Mouse (Mus musculus) lung, postnatal 0 days (tissue): ENCODE measurements at regions not wholly inside any gene's neighbourhood (a gene's known extent, or its start where the extent isn't known, plus 50 kb on each side); places are given as distances from the start of the nearest gene placed in this dataset.

Source experiments
- ATAC-seq: fragments of 200-750 bp; cut with Nextera tagmentation; 2 replicates; pipeline ENCODE4 v1.8.0; 2017; ENCODE audit warnings: moderate library complexity
- DNase-seq: peaks from one replicate; pipeline ENCODE4 v3.0.0-alpha.2; 2016; ENCODE audit warnings: low spot score
- H3K27ac ChIP-seq: fragments of 300-500 bp; sonication (generic); 2 replicates; pipeline ENCODE4 v1.5.1; 2014; ENCODE audit warnings: antibody characterized with exemption, mild to moderate bottlenecking, low read length, mixed read lengths
- H3K27me3 ChIP-seq: fragments of 300-500 bp; sonication (generic); replicated peaks from 2 replicates; pipeline ENCODE4 v1.6.1; 2014; ENCODE audit warnings: low read length, mixed read lengths; ENCODE audit not compliant: insufficient read depth
- H3K36me3 ChIP-seq: fragments of 300-500 bp; sonication (generic); 2 replicates; pipeline ENCODE4 v1.6.1; 2014; ENCODE audit warnings: low read length, mixed read lengths; ENCODE audit not compliant: insufficient read depth
- H3K4me1 ChIP-seq: fragments of 300-500 bp; sonication (generic); 2 replicates; pipeline ENCODE4 v1.6.1; 2014; ENCODE audit warnings: antibody characterized with exemption, low read depth, low read length, mixed read lengths; ENCODE audit not compliant: insufficient read depth
- H3K4me2 ChIP-seq: fragments of 300-500 bp; sonication (generic); replicated peaks from 2 replicates; pipeline ENCODE4 v1.6.1; 2014; ENCODE audit warnings: low read depth, mild to moderate bottlenecking, low read length, moderate library complexity, mixed read lengths
- H3K4me3 ChIP-seq: fragments of 300-500 bp; sonication (generic); 2 replicates; pipeline ENCODE4 v1.5.1; 2014; ENCODE audit warnings: low read depth, low read length
- H3K9ac ChIP-seq: fragments of 300-500 bp; sonication (generic); replicated peaks from 2 replicates; pipeline ENCODE4 v1.6.1; 2014; ENCODE audit warnings: low read depth, mild to moderate bottlenecking
- H3K9me3 ChIP-seq: fragments of 300-500 bp; sonication (generic); 2 replicates; pipeline ENCODE4 v1.6.1; 2016; ENCODE audit warnings: low read length, mixed read lengths
- CTCF ChIP-seq: IDR thresholded peaks from 2 replicates; pipeline ENCODE4 v1.5.1; 2016; ENCODE audit warnings: antibody characterized with exemption, mild to moderate bottlenecking
- EP300 ChIP-seq: IDR thresholded peaks from 2 replicates; pipeline ENCODE4 v1.6.1; 2016; ENCODE audit warnings: antibody characterized with exemption, mild to moderate bottlenecking, control low read depth
- WGBS: fragments of 180-500 bp; shearing (Covaris S2); extraction: QIAGEN DNeasy Blood & Tissue Kit; methylation state at CpG from one replicate; pipeline ENCODE4 v1.1.7; 2014; 5-methylcytosine and 5-hydroxymethylcytosine counted together

DNA sequence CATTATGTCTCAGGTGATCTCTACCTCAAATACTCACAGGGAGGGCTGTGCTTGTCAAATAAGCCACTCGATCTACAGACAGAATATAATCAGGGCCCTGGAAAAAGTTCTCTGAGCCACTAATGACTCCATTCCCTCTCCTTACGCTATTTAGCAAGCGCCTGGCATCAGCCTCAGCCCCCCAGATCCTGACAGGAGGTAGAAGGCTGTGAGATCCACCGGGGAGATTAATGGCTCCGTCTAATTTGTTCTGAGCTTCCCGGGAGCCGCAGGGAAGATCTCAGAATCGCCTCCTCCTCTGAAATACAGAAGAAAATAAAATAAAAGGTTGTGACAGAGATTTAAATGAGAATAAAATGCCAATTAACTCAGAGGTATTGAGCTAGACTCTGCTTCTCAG lies 189.4 kb downstream of the Tle3 start:
- DNase-seq (no peak), ATAC-seq (no peak)
- Histone ChIP-seq H3K27me3 (no peaks in the 10 kb centered on the region; the same call in 1 of the 2 replicates), H3K27ac (no peak overlapping the region), H3K4me1 (no peaks in the 10 kb centered on the region), H3K9me3 (no peaks in the 10 kb centered on the region), H3K36me3 (no peaks in the 10 kb centered on the region), H3K4me3 (no peak overlapping the region), H3K9ac (no peak overlapping the region), H3K4me2 (no peak overlapping the region)
- 28% methylated on average over 8 of the region's 8 CpGs for WGBS
- TF ChIP-seq EP300 (no peak), CTCF (no peak)

DNA sequence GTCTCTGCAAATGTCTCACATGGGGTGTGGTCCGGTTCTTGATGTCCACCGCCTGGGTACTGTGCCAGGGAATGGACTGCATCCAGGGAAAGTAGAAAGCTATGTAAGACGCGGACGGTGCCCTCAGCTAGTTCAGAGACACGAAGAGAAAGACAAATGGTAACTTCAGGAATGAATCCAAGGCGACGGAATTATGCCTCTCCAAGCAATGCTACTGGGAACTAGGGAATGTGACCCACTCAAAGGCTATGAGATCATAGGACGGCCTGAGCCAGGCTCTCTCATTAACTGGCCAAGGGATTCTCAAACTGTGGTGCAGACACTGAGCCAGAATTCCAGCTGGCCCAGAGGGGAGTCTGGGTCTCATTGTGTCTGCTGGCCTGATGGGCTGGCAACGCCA lies 186.5 kb downstream of the Tle3 start:
- no peak overlapping the region for H3K9ac ChIP-seq
- no peaks in the 10 kb centered on the region for H3K4me1 ChIP-seq
- TF ChIP-seq EP300 (no peak), CTCF (no peak)
- no peak overlapping the region for H3K4me2 ChIP-seq
- WGBS, result 65% methylated on average over 10 of the region's 10 CpGs
- no peaks in the 10 kb centered on the region for H3K36me3 ChIP-seq
- no peaks in the 10 kb centered on the region; the same call in 1 of the 2 replicates for H3K27me3 ChIP-seq
- no peak for ATAC-seq
- H3K9me3 ChIP-seq, result no peaks in the 10 kb centered on the region
- no peak overlapping the region for H3K4me3 ChIP-seq
- H3K27ac ChIP-seq, result no peak overlapping the region
- no peak for DNase-seq

GRCm38 (mm10) chr9:61557025-61557424 lies 184.9 kb downstream of the Tle3 start:
- no peak for TF ChIP-seq EP300
- TF ChIP-seq CTCF, result no peak
- Histone ChIP-seq H3K4me2 (no peak overlapping the region), H3K9me3 (no peaks in the 10 kb centered on the region), H3K4me3 (no peak overlapping the region), H3K4me1 (no peaks in the 10 kb centered on the region), H3K36me3 (no peaks in the 10 kb centered on the region), H3K27me3 (no peaks in the 10 kb centered on the region), H3K27ac (no peak overlapping the region), H3K9ac (no peak overlapping the region)
- no peak for DNase-seq
- ATAC-seq, result no peak
- WGBS, result 89% methylated on average over 7 of the region's 7 CpGs

DNA sequence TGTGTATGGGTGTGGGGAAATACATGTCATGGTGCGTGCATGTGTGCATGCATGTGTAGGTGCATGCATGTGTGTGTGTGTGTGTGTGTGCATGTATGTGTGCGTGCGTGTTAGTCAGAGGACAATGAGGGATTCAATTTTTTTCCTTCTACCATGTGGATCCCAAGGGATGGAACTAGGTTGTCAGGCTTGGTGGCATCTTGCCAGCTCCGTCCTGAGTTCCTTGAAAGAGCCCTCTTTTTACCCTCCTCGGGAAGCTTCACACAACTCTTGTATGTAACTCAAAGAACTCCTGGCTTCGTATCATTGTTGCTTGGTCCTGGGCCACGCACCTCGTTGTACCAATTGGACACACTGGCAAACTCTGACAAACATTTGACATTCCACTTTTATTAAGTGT lies 183.0 kb downstream of the Tle3 start:
- ATAC-seq, result no peak
- 82% methylated on average over 8 of the region's 8 CpGs for WGBS

GRCm38 (mm10) chr9:61554611-61555010 lies 182.4 kb downstream of the Tle3 start:
- Histone ChIP-seq H3K4me3 (no peak overlapping the region), H3K4me1 (no peaks in the 10 kb centered on the region), H3K27me3 (no peaks in the 10 kb centered on the region), H3K9me3 (no peaks in the 10 kb centered on the region), H3K36me3 (no peaks in the 10 kb centered on the region), H3K4me2 (no peak overlapping the region), H3K9ac (no peak overlapping the region), H3K27ac (no peak overlapping the region)
- ATAC-seq (peak; percentile 57; the same call in 1 of the 2 replicates), DNase-seq (peak; percentile 17)
- TF ChIP-seq EP300 (no peak), CTCF (no peak)
- WGBS, result 68% methylated on average over 7 of the region's 7 CpGs

More for the DNA sequence above, 183.0 kb downstream of the Tle3 start:
- Histone ChIP-seq H3K9ac (no peak overlapping the region), H3K4me2 (no peak overlapping the region), H3K27me3 (no peaks in the 10 kb centered on the region), H3K36me3 (no peaks in the 10 kb centered on the region), H3K4me3 (no peak overlapping the region), H3K27ac (no peak overlapping the region), H3K9me3 (no peaks in the 10 kb centered on the region), H3K4me1 (no peaks in the 10 kb centered on the region)
- no peak for DNase-seq
- TF ChIP-seq CTCF (no peak), EP300 (no peak)

DNA sequence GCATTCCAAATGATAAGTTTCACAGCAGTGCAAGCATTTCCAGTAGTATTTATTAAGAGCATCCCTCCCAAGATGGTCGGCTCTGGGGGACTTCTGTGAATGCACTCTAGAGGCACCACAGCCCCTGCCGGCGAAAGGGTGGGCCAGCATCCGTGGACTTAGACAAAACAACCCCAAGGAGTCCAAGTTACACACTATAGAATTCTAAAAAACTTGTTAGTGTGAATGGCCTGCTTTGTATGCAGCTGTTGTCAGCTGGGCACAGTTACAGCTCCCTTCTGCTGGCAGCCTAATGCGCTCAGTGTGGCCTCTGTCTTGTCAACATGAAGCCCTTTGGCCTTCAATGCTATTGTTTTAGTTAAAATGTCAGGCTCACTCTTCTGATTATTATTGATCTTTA lies 181.5 kb downstream of the Tle3 start:
- Histone ChIP-seq H3K9ac (no peak overlapping the region), H3K27ac (no peak overlapping the region), H3K36me3 (no peaks in the 10 kb centered on the region), H3K4me3 (no peak overlapping the region), H3K4me1 (no peaks in the 10 kb centered on the region), H3K4me2 (no peak overlapping the region), H3K27me3 (no peaks in the 10 kb centered on the region), H3K9me3 (no peaks in the 10 kb centered on the region)
- WGBS, result 80% methylated on average over 5 of the region's 5 CpGs
- TF ChIP-seq EP300 (no peak), CTCF (no peak)
- DNase-seq (no peak), ATAC-seq (no peak)

- no peak overlapping the region for H3K9ac ChIP-seq
- TF ChIP-seq CTCF (no peak), EP300 (no peak)
- no peak for ATAC-seq
- no peak overlapping the region for H3K4me2 ChIP-seq
- DNase-seq, result no peak
- no peak overlapping the region for H3K4me3 ChIP-seq
- H3K36me3 ChIP-seq, result no peaks in the 10 kb centered on the region
- no peaks in the 10 kb centered on the region for H3K4me1 ChIP-seq
- 23% methylated on average over 9 of the region's 9 CpGs for WGBS
- no peaks in the 10 kb centered on the region for H3K27me3 ChIP-seq
- no peak overlapping the region for H3K27ac ChIP-seq
- no peaks in the 10 kb centered on the region for H3K9me3 ChIP-seq
These were observed 179.2 kb downstream of the Tle3 start for GRCm38 (mm10) chr9:61551361-61551760.
